Mouse (Mus musculus): ENCODE data around the gene Tbc1d22b.

GRCm38 (mm10) chr17:29533866-29534265 lies 15.7 kb upstream of the Tbc1d22b start:
- no peak for TF ChIP-seq POLR2A (IDR thresholded peaks at IDR 0.05; ENCODE audit: insufficient read depth, low read depth, low read length)
- no peak for TF ChIP-seq CTCF (IDR thresholded peaks at IDR 0.05; ENCODE audit: insufficient read depth, low read depth, low read length)

Data from olfactory bulb, adult 2 months (tissue).